Mouse (Mus musculus): ENCODE results near the gene Plce1. TPM values are rescaled to one million over a fixed set of nuclear protein-coding genes. Genes with fewer than 3 reads are reported as not detected.
A peak's percentile ranks its signal among the peaks of the same experiment; 100 is the strongest.
"Not testable (repeated sequence)": the region's sequence is repeated elsewhere in the genome, so short reads cannot be mapped to it uniquely, and the experiment has no call there.

Plce1 gene
- total RNA-seq, 2 experiments from 2014 or later: 18.6 to 23.0 TPM

DNA sequence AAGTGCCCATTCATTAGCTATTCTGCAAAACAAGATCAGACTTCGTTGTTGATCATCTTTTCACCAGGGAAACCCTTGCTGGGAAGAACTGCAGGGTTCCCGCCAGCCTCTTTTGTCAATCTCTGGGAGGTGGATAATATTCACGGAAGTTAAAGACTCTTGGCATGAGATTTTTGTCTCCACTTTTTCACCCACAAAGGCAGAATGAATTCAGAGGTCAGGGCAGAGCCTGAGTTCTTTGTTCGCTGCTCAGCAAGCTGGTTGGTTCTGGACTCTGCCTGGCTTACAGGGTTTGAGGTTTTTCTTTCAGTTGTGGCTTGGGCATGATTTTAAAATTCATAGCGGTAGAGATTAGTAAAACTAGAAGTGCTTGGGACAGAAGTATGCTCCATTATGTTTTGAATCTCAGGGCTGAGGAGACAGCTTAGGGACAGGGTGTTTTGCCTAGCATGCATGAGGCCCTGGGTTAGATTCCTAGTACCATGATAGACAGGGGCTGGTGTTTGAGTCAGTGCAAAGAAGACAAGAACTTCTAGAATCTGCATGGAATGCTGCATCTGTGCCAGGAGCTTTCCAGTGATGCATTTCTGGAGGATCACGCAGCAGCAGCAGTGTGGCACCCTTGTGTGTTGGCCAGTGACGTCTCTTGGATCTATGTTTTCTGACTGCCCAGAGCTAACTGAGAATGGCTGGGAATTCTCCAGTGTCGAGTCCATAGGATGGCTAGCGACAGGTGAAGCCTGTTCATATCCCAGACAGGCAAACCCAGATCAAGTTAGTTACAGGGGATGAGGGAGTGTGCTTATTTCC is 7.4 kb downstream of the Plce1 start:
- no peak for DNase-seq

GRCm38 (mm10) chr19:38498233-38498632 is 17.3 kb downstream of the Plce1 start:
- DNase-seq: no peak

DNA sequence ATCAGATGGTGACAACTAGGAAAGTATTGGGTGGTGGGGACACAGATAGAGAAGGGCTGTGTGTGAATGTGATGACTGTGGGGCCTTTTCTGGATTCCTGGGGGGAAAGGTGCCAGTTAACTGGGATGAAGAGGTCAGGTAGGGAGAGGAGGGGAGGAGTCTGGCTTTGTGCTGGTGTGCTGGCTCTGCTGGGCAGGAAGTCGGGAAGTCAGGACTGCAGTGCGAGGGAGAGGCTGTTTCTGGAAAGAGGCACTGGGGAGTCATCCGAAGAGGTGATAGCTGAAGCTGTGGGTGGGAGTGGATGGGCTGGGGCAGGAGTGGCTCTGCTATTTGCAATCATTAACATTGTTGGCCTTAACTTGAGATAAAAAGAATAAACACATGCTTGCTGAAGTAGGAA is 23.7 kb downstream of the Plce1 start:
- DNase-seq: no peak

- no peak for DNase-seq
Observed at GRCm38 (mm10) chr19:38506131-38506530, 25.2 kb downstream of the Plce1 start.

DNA sequence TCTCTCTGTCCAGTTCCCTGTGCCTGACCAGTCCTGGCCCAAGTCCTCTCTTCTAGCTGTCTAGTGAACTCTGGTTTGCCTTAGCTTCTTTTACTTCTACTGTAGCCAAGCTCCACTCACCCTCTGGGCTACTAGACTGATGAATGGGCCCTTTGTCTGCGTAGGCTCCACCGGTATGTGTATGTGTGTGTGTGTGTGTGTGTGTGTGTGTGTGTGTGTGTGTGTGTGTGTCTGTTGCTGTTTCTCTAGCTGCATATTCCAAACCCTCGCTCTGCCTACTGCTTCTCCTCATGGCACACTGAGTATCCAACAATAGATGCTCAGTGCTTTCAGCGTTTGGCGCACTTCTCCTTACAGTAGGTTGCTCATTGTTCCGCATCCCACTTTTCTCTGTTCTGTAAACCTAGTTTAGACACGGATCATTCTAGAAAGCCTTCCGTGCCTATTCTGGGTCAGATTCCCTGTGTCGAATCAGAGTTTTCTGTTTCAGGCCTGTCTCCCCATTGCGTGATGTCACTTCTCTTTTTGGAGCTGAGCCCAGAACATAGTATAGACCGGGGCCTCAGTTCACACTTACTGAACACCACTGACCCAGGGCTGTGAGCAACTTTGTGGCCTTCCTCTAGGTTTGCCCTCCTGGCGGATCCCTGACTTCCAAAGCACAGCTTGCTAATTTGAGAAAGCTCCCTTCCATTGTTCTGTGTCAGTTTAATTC is 26.5 kb downstream of the Plce1 start:
- no peak for DNase-seq

GRCm38 (mm10) chr19:38507966-38508625 is 27.2 kb downstream of the Plce1 start:
- no peak for DNase-seq

DNA sequence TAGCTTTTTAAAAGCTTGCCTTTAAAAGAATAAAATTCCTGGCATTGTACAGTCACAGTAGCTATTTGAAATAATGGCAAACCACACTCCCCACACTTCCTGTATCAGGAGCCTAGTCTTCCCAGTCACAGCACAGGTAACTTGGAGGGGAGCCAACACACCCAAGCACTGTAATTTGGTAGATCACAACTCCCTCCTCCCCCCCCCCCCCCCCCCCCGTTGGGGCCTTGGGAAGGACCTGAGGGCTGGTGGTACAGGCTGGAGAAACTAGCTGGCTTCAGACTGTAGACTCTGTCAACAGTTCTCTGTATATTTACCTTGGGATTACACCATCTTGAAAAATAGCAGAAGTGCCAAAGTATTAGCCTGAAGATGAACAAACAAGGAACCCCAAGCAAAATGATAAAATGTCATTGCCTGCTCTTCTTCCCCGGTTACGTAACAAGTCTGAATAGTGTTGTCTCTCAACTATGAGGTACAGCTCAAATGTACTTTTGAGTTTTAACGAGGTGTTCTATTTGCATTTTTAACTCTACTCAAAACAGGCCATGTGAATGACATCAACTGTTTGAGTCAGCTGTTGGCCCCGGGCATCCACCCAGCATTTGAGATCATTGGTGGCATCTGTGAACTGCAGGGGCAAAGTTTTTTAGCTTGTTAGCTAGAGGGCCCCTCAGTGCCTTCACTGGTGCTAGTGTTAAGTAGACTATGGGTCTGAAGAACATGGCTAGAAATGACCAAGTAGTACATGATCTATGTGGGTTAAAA is 33.7 kb downstream of the Plce1 start:
- DNase-seq: peak; percentile 25

- no peak for DNase-seq
Observed at GRCm38 (mm10) chr19:38526855-38527254, 45.9 kb downstream of the Plce1 start.

GRCm38 (mm10) chr19:38527475-38527874 is 46.6 kb downstream of the Plce1 start:
- DNase-seq: no peak

GRCm38 (mm10) chr19:38533230-38533629 is 52.3 kb downstream of the Plce1 start:
- no peak for DNase-seq

DNA sequence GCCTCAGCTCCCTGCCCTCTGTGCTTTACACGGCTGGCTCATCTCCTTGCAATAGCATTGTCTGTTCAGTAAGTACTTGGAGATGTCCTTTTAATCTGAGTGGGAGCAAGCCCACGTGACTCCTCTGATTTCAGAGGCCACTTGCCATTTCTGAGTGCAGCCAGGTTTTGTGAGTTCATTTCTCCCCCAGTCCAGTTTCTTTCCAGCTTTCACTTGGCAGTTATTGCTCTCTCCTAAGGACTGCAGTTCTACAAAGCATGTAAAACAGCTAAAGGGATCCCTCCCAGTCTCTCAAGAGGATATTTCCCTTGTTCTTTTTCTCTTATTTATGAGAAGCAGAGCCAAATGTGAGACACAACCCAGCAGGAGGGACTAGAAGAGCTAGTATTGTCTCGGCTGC is 58.4 kb downstream of the Plce1 start:
- DNase-seq: no peak

GRCm38 (mm10) chr19:38540549-38540948 is 59.6 kb downstream of the Plce1 start:
- no peak for DNase-seq

GRCm38 (mm10) chr19:38549487-38550058 is 68.7 kb downstream of the Plce1 start:
- no peak for DNase-seq

- DNase-seq: no peak
Observed at GRCm38 (mm10) chr19:38553551-38553950, 72.6 kb downstream of the Plce1 start.

DNA sequence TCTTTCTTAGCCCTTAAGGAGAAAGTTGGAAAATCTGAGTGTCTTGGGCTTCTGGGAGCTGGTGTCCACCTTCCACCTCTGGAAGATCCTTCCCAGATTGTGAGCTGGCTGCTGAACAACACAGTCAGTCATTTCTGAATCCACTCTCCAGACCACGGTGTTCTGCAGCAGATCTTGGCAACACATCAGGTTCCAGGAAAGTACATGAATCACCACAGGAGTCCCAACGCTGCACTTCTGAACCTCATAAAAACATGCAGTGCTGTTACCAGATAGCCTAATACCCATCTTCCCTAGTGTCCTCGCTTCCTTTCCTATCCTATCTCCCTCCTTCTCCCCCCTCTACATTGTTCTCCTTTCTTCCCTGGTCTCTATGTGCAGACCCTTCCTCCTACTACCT is 74.5 kb downstream of the Plce1 start:
- no peak for DNase-seq

- peak; percentile 32 for DNase-seq
Observed at GRCm38 (mm10) chr19:38558816-38559215, 77.9 kb downstream of the Plce1 start.

- not testable (repeated sequence) for DNase-seq
Observed at GRCm38 (mm10) chr19:38561887-38562286, 81.0 kb downstream of the Plce1 start.

DNA sequence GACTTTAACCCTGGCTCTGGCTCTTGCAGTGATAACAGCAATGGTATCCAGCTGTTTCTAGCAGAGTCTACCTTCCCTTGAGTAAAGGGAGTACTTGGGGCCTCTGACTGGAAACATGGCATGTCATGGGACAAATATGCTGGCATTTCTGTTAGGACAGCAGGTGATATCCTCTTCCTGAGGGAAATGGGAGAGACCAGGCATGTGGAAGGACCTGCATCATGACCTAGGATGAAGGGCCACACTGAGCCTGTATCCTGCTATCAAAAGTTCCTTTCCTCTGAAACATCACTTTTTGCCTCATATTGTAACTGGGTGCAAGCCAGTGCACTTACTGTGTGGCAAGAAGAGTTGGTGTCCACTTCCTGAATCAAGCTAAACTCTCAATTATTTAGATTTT is 85.2 kb downstream of the Plce1 start:
- DNase-seq: no peak

DNA sequence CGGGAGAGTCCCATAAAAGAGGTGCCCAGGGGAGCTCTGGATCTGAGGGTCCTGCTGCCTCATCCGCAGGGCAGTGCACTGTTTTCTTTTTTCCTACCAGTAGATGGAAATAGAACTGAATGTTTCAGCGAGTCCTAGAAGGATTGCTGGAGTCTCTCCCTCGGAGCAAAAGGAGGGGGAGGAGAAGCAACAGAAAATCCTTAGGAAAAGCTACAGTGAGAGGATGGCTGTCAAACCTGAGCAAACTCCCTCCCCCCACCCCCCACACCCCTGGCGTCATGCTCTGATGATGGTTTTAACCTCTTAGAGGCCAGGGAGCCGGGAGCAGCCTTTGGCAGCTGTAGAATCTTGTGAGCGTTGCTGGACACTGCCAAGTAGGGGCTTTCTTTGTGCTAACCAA is 85.8 kb downstream of the Plce1 start:
- no peak for DNase-seq

DNA sequence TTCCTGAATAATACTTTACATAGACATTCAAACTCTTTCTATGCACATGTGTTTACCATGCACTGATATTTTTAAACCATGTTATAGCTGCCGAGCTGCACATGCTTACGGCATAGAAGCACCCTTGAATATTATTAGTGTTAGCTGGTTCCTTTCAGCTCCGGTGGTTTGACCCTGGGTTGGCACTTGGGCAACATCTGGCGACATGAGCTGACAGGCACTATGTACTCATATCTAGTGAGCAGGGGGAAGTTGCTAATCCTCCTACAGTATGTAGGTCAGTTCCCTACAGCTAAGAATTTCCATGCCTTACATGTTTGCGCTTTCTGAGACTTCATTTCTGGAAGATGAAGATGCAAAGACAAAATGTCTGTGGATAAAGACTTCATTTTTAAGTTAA is 86.4 kb downstream of the Plce1 start:
- no peak for DNase-seq

GRCm38 (mm10) chr19:38578554-38579146 is 97.7 kb downstream of the Plce1 start:
- no peak for DNase-seq

- no peak for DNase-seq
Observed at GRCm38 (mm10) chr19:38582861-38583260, 102.0 kb downstream of the Plce1 start.

Data from gastrocnemius, postnatal 10 days (tissue).